Mouse (Mus musculus) ovary, adult 18-20 months (tissue): Measurements from ENCODE around the gene Tmod1.

Experiments
- DNase-seq: peaks from one replicate; pipeline ENCODE4 v3.0.0; 2022; ENCODE audit warnings: low spot score, mixed read lengths

Gene Tmod1

DNA sequence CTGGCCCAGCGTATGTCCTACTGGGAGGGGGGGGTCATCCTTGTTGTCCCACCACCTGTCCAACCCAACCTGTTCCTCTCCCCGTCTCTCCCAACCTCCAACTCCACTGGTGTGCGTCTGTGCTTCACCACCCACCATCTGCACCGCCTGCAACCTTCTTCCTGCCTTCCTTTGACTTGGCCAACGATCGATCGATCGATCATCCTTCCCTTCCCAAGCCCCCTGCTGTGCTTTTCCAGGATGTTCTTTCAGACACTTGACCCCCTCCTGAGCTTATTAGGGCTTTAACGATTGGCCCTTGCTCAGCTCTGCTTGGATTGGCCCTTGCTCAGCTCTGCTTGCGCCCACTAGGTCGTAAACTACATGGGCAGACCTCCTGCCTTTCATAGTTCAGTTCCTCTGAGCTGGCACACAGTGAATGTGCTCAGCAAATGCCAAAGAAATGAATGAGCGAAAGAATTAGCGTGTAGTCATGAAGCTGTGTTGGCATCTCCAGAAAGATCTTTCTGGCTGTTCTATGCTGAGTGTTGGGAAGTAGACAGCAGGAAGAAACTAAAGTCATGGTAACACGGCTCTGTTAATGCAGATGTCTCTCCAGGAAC, 50.9 kb downstream of the Tmod1 start:
- DNase-seq = no peak

DNA sequence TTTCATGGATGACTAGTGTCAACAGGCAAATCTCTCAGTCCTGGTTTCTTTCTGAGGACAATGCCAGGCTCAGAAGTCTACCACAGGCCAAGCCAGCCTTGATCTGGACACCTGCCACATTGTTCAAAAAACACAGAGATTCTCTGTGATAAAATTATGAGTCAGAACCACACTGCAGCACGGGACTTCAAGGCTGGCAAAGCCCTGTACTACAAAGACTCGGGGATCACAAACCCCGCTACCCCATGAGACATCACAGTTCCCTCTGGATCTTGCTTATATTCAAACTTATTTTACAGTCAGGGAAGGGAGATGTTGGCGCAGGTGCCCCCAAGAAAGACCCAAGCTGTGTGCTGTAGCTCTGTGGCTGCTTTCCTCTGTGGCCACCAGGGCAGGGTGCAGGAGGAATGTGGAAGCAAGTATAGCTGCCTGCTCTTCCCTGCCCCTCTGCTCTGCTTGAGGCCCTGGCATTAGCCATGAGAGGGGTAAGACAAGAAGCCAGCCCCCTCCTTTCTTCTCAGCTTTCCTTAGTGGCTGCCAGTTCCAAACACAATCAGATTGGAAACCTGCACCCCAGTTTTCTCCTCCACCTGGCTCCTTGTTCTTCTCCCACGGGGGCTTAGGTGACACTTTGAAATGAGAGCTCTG, 53.8 kb downstream of the Tmod1 start:
- peak; percentile 45 for DNase-seq

DNA sequence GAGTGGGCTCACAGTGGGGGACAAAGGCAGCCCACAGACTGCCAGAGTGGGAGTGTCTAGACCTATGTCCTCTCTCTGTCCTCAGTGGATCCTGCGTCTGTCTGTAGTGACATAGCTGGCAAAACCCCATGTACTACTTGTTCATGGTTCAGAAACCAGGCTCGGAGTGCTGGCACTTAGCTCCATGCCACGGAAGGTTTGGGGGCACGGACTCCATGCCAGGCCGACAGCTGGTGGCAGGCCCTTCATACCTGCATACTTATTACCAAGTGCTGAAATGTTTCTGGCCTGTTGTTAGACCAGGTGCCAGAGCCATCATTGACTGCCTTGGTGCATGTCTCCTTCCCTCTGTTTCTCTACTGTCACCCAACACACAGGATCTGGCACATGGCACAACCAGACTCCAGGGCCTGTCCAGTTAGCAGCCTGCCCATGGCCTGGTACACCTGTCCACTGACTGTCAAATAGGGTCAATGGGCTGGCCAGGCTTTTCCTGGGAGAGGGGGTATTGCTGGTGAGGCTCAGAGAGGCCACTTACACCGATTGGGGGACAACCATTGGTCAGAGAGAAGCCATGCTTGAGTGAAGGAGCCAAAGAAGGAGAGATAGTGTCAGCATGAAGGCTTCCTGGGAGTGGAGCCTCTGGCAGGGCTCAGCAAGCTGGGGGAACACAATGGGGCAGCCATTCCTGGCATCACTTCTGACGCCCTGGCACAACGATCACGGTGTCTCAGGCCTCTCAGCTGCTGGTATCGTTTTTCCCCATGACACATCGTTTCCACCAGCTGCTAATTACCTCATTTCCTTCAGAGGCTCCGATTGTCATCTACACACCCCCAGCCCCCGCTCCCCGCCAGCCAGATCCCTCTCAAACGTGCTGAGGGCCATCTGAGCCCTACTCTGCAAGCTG, 56.4 kb downstream of the Tmod1 start:
- no peak for DNase-seq

DNA sequence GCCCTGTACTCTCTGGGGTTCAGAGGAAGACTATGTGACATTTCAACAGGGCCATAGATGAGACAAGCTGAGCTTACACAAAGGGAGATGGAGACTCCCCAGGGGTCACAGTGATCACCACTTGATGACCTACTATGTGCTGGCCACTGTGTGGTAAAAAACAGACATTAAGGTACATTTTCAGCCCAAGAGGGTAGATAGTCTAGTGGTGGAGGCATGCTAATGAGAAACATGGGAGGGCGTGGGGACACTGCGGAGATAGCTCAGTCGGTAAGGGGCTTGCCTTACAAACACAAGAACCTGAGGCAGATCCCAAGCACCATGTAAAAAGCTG, 57.1 kb downstream of the Tmod1 start:
- DNase-seq = no peak

DNA sequence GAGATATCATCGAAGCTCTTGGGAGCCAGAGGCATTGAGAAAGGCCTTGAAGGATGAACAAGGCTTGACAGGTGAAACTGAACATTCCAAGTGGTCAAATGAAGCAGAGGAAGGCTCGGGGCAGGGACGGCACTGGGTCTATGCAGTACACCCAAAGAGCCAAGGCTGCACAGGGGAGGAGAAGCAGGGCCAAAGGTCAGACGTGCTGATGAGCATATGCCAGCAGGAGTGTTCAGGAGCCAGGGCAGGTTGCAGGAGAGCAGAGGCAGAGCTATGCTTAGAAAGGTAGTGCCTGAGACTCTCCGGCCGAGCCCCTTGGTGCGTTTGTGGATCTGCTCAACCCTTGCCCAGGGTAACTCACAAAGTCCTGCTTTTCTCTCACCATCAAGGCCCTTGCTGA, 57.8 kb downstream of the Tmod1 start:
- no peak for DNase-seq

DNA sequence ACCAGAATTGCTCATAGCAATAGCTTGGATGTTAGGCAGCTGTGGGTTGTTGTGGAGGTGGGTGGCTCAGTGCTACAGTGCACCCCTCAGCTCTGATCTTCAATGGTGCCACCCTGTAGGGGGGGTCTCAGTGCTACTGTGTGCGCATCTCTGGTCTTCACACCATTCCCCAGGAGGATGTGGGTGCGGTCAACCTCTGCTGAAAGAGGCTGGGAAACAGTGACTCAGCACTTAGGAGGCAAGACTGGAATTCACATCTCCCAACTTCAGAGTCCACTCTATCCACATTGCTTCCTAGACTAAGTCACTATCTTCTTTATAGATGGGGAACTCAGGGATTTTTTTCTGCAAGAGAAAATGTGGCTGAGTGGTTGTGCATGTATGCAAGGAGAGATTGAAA, 58.9 kb downstream of the Tmod1 start:
- DNase-seq = no peak

DNA sequence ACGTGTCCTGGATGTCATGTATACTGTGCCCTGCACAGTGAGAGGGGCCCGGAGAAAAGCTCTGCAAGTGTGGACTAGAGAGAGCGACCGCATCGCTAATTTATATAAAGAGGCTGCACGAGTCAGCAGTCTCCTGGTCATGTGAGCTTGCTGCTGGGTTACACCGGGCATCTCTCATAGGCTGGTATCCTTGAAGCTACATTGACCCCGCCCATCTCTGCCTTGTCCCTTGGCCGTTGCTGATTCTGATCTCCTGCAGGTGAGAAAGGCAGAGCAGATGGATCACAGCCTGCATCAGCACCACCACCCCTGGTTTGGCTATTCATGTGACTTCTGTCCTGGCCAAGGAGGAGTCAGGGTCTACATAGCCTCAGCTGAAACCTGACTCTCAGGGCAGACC, 60.4 kb downstream of the Tmod1 start:
- DNase-seq = no peak

DNA sequence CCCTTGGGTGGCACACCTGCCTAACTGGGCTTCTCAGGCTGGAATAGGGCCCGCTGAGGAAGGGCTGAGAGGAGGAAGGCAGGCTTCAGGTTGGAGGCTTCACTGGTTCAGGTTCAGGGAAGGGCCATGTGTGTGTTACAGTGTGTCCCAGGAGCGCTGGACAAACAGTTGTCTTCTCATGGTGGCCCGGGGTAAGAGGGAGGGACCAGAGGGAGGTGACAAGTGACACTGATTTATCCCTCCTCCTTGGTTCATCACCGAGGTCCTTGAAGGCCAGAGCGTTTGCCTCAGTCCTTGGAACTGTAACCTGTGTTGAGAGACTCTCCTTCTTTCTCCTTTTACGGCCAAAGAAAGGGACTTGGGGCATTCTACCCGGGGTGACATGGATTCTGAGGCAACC, 61.8 kb downstream of the Tmod1 start:
- DNase-seq = no peak

DNA sequence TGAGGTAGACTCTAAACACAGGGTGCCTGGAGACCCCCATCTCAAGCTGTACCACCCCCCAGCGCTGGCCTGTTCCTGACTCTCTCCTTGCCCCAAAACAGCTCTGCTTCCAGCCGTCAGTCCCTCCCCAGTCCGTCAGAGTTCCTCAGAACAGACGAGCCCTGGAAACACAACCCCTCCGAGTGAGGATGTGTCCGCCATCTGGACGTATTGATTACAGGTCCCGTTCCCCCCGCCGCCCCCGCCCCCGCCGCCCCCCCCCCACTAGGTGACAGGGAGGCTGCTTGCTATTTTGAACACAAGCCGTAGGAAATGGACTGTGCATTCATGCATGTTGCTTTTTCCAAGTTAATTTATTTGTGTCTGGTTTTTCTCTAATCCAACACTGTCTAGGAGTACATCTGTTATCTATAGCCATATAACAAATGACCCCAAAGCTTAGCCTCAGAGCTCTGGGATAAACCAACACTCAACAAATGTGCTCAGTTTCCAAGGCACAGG, 62.5 kb downstream of the Tmod1 start:
- DNase-seq = no peak

DNA sequence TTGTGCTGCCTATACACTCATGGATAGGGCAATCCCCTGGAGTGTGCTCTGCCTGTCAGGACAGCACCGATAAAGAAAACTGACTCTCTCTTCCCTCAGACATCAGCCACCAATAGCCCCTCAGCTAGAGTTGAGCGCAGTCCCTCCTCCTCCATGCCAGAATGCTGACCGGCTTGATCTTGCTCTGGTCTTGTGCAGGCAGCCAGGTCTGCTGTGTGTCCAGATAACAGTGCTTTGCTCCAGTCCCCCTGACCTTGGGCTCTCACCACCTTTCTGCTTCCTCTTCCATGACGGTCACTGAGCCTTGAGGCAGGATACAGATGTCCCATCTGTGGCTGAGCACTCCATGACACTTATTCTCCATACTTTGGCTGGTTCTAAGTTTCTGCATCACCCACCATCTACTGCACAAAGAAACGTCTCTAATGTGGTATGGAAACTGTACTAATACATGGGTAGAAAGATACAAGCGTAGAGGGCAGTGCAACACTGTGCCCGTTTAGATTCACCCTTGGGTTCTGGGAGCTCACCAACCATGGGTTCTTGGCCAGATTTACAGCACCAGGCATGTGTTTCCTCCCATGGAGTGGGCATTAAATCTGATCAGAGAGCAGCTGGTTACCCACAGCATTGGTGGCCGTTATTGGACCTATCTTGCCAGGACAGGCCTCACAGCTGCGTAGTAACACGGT, 63.5 kb downstream of the Tmod1 start:
- DNase-seq = no peak

DNA sequence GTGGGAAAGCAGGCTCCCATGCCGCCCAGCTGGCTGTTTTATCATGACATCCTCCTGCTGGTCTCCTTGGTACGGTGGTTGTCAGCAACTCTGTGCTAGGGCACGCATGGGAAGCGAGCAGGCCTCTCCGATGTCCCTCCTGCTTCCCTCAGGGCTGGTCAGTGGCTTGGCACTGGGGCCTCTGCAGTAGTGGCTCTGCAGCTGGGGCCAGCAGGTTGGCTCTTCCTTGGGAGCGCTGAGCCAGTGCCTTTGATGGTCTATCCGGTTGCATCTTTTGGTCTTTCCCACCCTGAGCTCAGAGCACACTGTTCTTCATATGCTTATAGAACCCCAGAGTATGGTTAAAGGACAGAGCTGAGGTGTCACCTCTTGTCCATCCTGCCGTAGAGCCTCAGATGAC, 71.3 kb downstream of the Tmod1 start:
- DNase-seq = no peak

DNA sequence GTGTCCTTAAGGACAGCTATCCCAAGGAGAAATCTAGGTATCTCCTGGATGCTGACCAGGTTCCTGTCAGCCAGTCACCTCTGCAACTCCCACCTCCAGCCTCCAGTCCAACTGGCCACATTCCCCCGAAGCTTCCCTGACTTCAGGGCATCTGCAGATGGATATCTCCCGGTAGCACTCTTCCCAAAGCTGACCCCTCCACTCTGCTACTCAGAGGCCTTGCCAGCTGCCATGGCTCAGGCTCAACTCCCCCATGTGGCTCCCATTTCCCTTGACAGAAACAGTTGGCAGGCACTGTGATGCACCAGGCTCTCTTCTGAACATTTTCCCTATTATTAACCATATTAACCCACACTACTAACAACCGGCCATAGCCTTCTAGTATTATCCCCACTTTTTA, 72.6 kb downstream of the Tmod1 start:
- DNase-seq = no peak

DNA sequence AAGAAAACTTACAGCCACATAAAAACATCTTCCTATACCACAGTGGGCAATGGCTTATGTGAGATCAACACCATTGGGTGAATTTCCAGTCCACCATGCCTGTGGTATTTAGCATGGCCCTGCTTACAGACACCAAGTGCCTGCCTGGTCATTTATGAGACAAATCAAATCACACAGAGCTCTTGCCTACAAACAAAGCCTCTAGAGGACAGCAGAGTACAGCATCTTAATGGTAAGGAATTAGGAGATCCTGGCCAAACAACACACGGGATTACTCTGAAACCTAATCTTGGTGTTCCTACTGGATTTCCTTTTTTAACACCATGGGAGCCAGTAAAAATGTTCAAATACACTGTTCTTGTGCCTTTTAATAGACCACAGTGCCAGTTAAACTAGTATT, 76.6 kb downstream of the Tmod1 start:
- no peak for DNase-seq

DNA sequence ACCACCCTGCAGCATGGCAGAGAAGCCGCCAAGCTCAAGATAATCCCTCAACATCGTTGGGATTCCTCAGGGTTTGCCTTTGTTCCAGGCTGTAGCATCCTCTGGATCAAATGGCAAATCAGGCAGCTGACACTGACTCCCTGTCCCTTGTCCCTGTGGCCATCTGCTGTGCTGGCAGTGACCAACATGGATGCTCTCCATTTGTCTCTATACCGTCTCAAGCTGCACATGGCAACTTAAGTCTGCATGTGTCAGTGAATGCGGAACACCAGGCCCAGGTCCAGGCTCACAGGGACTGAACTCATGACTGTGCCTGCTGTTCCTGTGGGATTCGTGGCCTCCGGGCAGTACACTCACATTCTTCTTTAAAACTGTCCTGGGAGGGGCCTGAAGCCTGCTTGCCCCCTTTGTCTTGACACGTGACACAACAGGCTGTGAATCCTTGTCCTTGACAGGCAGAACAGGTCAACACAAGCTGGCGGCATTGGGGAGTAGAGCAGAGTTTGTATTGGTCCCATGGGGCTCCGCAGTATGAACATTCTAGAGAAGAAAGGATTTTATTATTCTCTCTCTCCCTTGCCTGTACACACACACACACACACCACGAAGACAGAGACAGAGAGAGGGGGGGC, 77.9 kb downstream of the Tmod1 start:
- DNase-seq = no peak

DNA sequence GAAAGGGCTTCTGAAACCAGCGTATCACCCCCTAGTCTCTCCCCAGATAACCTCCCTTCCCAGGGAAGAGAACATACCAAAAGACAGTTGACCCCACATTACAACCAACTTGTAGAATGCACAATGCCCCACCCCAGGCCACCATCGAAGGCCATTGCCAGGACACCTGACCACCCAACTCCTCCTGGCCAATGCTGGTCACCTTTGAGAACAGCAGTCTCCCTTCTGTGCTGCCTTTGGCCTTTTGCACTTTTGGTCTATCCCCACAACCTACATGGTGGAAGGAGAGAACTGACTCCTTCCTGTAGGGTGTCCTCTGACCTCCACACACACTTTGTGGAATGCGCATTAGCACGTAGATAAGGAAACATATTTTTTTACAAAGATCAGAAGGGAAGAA, 78.8 kb downstream of the Tmod1 start:
- no peak for DNase-seq

DNA sequence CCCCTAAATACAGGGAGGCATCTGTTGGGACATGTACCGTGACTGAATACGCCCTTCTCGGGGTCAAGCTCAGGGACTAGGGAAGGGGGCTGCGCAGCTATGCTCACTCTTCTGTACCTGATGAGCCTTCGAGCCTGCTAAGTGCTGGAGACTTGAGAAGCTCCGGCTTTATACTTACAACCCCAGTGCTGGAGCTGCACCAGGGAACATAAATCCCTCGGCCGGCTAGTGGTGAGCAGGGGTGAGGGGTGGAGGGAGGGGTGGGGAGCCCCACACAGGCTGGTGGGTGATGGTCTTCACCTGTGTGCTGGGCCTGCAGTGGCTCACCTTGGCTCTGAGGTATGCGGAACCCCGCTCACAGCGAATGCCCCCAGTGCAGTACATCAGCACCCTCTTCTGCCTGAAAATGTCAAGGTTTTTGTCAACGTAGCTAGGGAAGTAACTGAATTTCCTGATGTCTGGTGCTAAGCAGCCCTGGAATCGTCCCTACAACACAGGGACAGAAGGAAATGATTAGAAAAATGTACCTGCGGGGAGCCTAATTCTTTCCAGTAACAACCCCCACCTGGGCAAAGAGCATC, 80.9 kb downstream of the Tmod1 start:
- DNase-seq = no peak

DNA sequence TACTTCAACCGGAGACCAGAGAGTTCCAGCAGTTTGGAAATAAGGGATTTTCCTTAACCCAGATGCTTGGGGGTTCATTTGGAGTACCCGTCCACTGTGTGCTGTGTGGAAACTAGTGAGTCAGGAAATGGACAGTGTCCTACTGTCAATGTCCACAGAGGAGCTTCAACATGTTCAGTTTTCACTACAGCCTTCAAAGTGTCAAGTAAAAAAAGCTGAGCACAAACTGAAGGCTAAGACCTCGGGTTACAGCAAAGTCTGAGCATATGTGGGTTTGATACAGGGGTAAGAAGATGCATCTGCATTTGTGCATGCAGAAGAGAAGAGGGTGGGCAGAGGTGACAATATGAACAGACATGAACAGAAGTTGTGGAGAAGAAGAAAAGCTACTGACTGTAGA, 82.0 kb downstream of the Tmod1 start:
- no peak for DNase-seq

DNA sequence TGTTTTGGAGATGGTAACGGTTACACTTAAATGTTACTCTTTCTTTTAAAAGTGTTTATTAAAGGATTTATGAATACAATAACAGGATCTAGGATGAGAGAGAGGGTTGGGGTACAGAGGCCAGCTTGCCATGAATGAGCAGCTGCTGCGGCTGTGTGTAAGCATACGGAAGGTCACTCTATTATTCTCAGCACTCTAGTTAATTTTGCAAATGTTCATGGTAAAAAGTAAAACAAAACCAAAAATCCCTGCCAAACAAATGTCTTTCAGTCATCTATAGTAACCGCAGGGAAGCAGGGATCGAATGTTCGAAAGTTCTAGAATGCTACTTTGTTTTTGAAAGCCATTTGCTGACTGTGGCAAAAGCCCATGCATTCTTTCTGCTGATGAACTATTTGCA, 84.6 kb downstream of the Tmod1 start:
- DNase-seq = no peak

DNA sequence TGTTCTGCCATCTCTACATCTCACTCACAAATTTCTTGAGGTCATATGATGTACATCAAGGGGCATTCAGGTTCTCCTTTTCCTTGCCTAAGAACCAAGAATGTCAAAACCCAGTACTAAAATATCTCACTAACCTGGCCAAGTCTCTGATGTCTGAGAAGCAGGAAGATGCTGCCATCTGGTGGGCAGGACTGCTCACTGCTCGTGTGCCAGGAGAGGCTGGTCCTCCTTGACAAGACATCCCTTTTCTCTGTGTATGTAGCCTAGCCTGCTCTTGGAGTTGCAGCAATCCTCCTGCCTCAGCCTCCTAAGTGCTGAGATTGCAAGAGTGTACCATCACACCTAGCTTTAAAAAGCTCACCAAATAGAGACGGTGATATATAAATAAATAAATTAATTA, 87.8 kb downstream of the Tmod1 start:
- no peak for DNase-seq

DNA sequence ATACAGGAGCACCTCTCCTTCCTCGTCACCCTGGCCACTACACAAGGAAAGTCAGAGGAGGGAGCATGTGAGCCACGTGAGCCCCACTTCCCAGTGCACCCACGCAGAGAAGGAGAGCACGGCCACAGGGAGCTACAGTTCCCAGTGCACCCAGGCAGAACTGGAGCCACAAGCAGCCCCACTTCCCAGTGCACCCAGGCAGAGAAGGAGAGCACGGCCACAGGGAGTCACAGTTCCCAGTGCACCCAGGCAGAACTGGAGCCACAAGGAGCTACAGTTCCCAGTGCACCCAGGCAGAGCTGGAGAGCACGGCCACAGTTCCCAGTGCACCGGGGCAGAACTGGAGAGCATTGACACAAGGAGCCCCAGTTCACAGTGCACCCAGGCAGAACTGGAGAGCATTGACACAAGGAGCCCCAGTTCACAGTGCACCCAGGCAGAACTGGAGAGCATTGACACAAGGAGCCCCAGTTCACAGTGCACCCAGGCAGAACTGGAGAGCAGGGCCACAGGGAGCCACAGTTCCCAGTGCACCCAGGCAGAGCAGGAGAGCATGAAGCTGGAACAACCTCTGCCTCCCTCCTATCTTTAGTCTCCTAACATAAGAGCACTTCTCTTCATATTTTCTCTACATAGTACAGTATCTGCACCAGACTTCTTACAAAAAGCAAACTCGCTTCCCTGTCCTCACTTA, 90.7 kb downstream of the Tmod1 start:
- DNase-seq = no peak

DNA sequence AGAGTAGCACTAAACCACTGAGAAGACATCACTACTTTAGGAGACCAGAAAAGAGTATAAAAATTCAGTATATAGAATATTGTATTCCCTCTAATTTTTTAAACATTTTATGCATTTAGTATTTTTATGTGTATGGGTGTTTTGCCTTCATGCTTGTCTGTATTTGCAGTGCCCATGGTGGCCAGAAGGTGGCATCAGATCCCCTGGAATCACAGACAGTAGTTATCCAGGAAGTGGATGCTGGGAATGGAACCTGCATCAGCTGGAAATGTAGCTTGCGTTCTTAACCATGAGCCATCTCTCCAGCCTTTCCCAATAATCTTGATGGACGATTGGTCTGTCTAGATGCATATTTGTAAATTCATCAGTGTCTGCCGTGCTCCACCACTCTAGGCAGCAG, 91.5 kb downstream of the Tmod1 start:
- no peak for DNase-seq
